Mouse (Mus musculus) midbrain, embryonic 14.5 days (tissue): ENCODE data around the gene Sh3glb2. TPM values are rescaled to one million over a fixed set of nuclear protein-coding genes. Genes with fewer than 3 reads are reported as not detected.

Experiments
- ATAC-seq: fragments of 200-750 bp; cut with Nextera tagmentation; 2 replicates; pipeline ENCODE4 v1.8.0; 2017; ENCODE audit warnings: moderate number of reproducible peaks, moderate library complexity; ENCODE audit not compliant: low FRiP score, low TSS enrichment
- DNase-seq: peaks from one replicate; pipeline ENCODE4 v3.0.0-alpha.2; 2015
- H3K27ac ChIP-seq: fragments of 300-500 bp; sonication (generic); replicated peaks from 2 replicates; pipeline ENCODE4 v1.5.1; 2014; ENCODE audit warnings: mild to moderate bottlenecking, low read depth, low read length, moderate library complexity
- H3K27me3 ChIP-seq: fragments of 300-500 bp; sonication (generic); 2 replicates; pipeline ENCODE4 v1.6.1; 2014; ENCODE audit warnings: low read length, control low read depth, mixed read lengths; ENCODE audit not compliant: control insufficient read depth, insufficient read depth
- H3K36me3 ChIP-seq: fragments of 300-500 bp; sonication (generic); 2 replicates; pipeline ENCODE4 v1.6.1; 2014; ENCODE audit warnings: low read length, control low read depth; ENCODE audit not compliant: control insufficient read depth, insufficient read depth
- H3K4me1 ChIP-seq: fragments of 300-500 bp; sonication (generic); 2 replicates; pipeline ENCODE4 v1.6.1; 2014; ENCODE audit warnings: mild to moderate bottlenecking, antibody characterized with exemption, low read length, control low read depth; ENCODE audit not compliant: control insufficient read depth, insufficient read depth
- H3K4me2 ChIP-seq: fragments of 300-500 bp; sonication (generic); 2 replicates; pipeline ENCODE4 v1.6.1; 2014; ENCODE audit warnings: mild to moderate bottlenecking, low read length, moderate library complexity
- H3K4me3 ChIP-seq: fragments of 300-500 bp; sonication (generic); replicated peaks from 2 replicates; pipeline ENCODE4 v1.5.1; 2014; ENCODE audit warnings: low read depth, low read length
- H3K9ac ChIP-seq: fragments of 300-500 bp; sonication (generic); replicated peaks from 2 replicates; pipeline ENCODE4 v1.6.1; 2014; ENCODE audit warnings: mild to moderate bottlenecking, low read length, moderate library complexity
- H3K9me3 ChIP-seq: fragments of 300-500 bp; sonication (generic); 2 replicates; pipeline ENCODE4 v1.6.1; 2016; ENCODE audit warnings: low read length, control low read depth, mixed read lengths; ENCODE audit not compliant: control insufficient read depth
- WGBS: fragments of 180-500 bp; shearing (Covaris S2); extraction: QIAGEN DNeasy Blood & Tissue Kit; methylation state at CpG from one replicate; pipeline ENCODE4 v1.1.7; 2014; 5-methylcytosine and 5-hydroxymethylcytosine counted together
- polyA plus RNA-seq: library from polyadenylated mRNA; unstranded; fragments of >200 nt; fragmentation: Nextera tagmentation; extraction: Ambion mirVana; gene quantifications from 2 replicates; pipeline ENCODE4 v1.2.1, GENCODE M21; 2014

The Sh3glb2 gene
- polyA plus RNA-seq, 1 experiment from 2014 or later: 129 TPM

DNA sequence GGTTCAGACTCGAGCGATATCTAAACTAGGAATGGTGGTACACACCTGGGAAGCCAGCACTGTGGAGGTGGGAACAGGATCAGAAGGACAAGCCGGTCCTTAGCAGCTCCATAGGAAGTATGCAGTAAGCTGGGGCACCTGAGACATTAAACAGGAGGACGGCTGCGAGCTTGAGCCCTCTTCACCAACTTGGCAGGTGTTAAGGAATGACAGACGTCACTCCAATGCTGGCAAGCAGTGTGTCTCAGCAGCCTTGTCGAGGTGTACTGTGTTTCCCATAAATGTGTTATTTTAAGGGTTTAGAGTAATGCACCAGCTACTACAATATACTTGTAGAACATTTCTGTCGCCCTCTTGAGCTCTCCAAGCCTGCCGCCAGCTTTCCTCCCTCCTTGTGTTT, 27.8 kb upstream of the Sh3glb2 start:
- WGBS: 88% methylated on average over 9 of the region's 9 CpGs
- no peak overlapping the region for H3K4me3 ChIP-seq
- H3K4me1 ChIP-seq: peaks cover 4% of the 10 kb centered on the region; the same call in 1 of the 2 replicates
- no peak overlapping the region for H3K9ac ChIP-seq
- H3K27me3 ChIP-seq: no peaks in the 10 kb centered on the region
- H3K4me2 ChIP-seq: no peak overlapping the region
- no peak for ATAC-seq
- H3K27ac ChIP-seq: no peak overlapping the region
- DNase-seq: no peak
- H3K9me3 ChIP-seq: no peaks in the 10 kb centered on the region
- peaks cover 38% of the 10 kb centered on the region for H3K36me3 ChIP-seq

DNA sequence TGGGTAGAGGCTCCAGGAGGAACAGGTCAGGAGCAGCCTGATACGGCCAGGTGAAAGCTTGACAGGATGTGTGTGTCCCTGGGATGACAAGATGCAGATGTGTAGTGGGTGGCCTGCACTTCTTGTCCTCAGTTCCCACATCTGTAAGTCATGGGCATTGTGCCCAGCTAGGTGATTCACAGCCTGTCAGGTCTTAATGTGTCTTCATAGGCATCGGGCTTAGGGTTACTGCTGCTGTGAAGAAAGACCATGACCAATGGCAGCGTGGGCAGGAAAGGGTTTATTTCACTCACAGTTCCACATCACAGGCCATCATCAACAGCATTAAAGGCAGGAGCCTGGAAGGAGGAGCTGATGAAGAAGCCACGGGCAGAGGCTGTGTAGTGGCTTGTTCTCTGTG, 26.5 kb upstream of the Sh3glb2 start:
- no peak overlapping the region for H3K9ac ChIP-seq
- ATAC-seq: no peak
- no peak overlapping the region for H3K4me2 ChIP-seq
- no peak overlapping the region for H3K4me3 ChIP-seq
- no peak overlapping the region for H3K27ac ChIP-seq
- 83% methylated on average over 4 of the region's 4 CpGs for whole genome bisulfite sequencing
- H3K27me3 ChIP-seq: no peaks in the 10 kb centered on the region
- no peaks in the 10 kb centered on the region for H3K9me3 ChIP-seq
- no peak for DNase-seq
- H3K4me1 ChIP-seq: no peaks in the 10 kb centered on the region
- peaks cover 51% of the 10 kb centered on the region for H3K36me3 ChIP-seq

DNA sequence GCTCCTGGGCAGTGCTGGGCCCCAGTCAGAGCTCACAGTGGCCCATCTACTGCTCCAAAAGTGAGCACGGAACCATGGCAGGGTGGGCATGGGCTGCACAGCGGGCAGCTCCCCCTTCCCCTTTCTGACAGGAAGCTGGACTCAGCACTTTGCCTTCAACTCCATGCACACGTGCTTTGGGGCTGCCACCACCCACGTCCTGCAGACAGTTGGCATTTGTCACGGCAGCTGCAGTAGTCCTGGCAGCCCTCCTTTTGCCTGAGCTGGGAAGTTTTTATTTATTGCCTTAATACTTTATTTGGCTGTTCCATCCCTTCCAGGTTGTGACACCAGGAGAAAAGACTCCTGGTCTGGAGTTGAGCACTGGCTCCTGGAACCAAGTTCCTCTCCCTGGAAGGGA, 25.7 kb upstream of the Sh3glb2 start:
- WGBS: 86% methylated on average over 5 of the region's 5 CpGs
- peaks cover 59% of the 10 kb centered on the region for H3K36me3 ChIP-seq
- no peak for DNase-seq
- H3K4me3 ChIP-seq: no peak overlapping the region
- no peak for ATAC-seq
- no peak overlapping the region for H3K27ac ChIP-seq
- H3K9me3 ChIP-seq: no peaks in the 10 kb centered on the region
- no peaks in the 10 kb centered on the region for H3K4me1 ChIP-seq
- no peak overlapping the region for H3K9ac ChIP-seq
- no peak overlapping the region for H3K4me2 ChIP-seq
- H3K27me3 ChIP-seq: no peaks in the 10 kb centered on the region

DNA sequence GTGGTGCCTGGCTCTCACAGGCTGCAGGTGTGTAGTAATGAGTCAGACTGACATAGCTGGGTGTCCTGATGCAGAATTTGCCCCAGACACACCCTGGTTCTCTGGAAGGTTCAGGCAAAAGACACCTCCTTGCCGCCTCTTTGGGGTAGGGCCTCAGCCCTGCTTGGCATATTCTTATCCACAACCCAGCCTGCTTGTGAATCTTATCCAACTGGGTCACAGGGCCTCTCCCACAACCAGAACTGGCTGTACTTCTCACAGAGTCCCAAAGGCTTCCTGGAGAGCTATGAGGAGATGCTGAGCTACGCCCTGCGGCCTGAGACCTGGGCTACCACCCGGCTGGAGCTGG, 22.2 kb upstream of the Sh3glb2 start:
- H3K9me3 ChIP-seq: no peaks in the 10 kb centered on the region
- peaks cover 90% of the 10 kb centered on the region for H3K36me3 ChIP-seq
- no peak overlapping the region for H3K4me3 ChIP-seq
- no peak overlapping the region for H3K4me2 ChIP-seq
- no peaks in the 10 kb centered on the region for H3K27me3 ChIP-seq
- no peaks in the 10 kb centered on the region for H3K4me1 ChIP-seq
- ATAC-seq (no peak), DNase-seq (no peak)
- 97% methylated on average over 4 of the region's 4 CpGs for WGBS
- no peak overlapping the region for H3K27ac ChIP-seq
- H3K9ac ChIP-seq: no peak overlapping the region

DNA sequence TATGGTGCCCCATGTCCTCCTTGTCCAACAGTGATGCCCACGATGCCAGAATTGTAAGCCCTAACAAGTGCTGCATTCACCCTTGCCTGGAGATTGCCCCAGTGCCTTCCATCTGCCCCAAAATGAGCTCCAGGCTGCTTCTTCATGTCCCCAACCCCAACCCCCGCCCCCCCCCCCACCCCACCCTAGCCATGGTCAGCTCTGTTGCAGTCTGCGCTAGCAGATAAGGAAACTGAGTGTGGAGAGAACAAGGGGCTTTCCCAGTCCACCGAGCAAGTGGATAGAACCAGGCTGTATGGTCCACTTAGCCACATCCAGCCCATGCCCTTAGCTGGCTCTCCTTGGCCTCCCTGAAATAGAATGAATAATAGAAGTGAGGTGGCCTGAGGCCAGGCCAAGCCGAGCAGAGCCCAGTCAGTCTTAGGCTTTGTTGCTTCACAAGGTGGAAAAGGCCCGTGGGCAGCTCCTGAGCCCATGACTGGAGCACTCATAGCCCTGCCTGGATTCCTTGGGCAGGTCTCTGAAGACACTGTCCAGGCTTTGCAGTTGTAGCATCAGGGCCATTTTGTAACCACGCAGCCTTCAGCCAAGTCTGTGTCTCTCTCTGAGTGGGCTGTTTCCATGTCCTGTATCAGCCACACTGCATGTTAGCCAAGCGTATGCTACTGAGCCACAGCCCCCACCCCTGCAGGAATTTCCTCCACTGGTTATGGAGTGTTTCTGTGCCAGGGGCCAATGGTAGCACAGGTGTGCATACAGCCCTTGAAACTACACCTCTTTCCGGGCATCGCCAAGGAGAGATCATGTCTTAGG, 21.6 kb upstream of the Sh3glb2 start:
- H3K4me2 ChIP-seq: no peak overlapping the region
- no peaks in the 10 kb centered on the region for H3K9me3 ChIP-seq
- H3K27ac ChIP-seq: no peak overlapping the region
- H3K9ac ChIP-seq: no peak overlapping the region
- ATAC-seq (no peak), DNase-seq (no peak)
- H3K27me3 ChIP-seq: no peaks in the 10 kb centered on the region
- H3K4me1 ChIP-seq: no peaks in the 10 kb centered on the region
- WGBS: 95% methylated on average over 10 of the region's 10 CpGs
- H3K4me3 ChIP-seq: no peak overlapping the region
- peaks cover 94% of the 10 kb centered on the region for H3K36me3 ChIP-seq

DNA sequence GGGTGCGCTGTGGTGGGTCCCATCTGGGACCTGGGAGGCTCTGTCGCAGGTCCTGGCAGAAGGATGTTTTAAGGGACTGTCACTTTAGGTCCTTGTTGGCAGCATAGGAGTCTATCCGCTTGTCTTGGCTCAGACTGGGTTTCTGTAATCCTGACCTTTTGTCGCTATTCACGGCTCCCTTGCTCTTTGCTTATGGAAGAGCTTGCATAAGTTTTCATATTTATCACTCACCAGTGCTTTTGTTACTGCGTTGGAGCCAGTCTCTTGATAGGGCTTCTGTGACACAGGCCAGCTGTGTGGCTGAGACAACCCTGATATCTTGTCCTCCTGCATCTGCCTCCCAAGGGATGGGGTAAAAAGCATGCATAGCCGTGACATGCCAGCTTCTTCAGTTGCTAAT, 20.2 kb upstream of the Sh3glb2 start:
- H3K4me2 ChIP-seq: no peak overlapping the region
- ATAC-seq (no peak), DNase-seq (no peak)
- no peaks in the 10 kb centered on the region for H3K9me3 ChIP-seq
- no peak overlapping the region for H3K9ac ChIP-seq
- no peaks in the 10 kb centered on the region for H3K27me3 ChIP-seq
- 93% methylated on average over 7 of the region's 7 CpGs for WGBS
- H3K36me3 ChIP-seq: peaks cover 89% of the 10 kb centered on the region
- no peaks in the 10 kb centered on the region for H3K4me1 ChIP-seq
- H3K4me3 ChIP-seq: no peak overlapping the region
- no peak overlapping the region for H3K27ac ChIP-seq

DNA sequence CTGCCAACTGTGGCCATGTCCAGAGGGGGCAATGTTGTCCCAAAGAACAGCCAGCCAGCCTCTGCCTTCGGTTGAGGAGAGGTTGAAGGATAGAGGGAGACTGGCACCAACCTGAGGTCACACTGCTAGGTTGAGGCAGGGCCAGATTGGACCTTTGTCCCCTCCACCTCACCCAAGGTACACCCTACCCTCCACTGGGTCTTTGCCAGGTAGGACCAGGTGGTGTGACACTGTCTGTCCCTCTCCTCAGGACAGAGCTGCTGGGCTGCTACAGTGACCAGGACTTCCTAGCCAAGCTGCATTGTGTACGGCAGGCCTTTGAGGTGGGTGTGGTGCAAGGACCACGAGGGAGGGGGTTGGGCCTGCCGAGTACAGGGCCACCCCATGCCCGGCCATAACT, 18.6 kb upstream of the Sh3glb2 start:
- DNase-seq (no peak), ATAC-seq (no peak)
- Histone ChIP-seq H3K27me3 (no peaks in the 10 kb centered on the region), H3K4me3 (no peak overlapping the region), H3K36me3 (peaks cover 86% of the 10 kb centered on the region), H3K4me2 (no peak overlapping the region), H3K27ac (no peak overlapping the region), H3K9me3 (no peaks in the 10 kb centered on the region), H3K4me1 (no peaks in the 10 kb centered on the region), H3K9ac (no peak overlapping the region)
- 96% methylated on average over 5 of the region's 5 CpGs for WGBS

DNA sequence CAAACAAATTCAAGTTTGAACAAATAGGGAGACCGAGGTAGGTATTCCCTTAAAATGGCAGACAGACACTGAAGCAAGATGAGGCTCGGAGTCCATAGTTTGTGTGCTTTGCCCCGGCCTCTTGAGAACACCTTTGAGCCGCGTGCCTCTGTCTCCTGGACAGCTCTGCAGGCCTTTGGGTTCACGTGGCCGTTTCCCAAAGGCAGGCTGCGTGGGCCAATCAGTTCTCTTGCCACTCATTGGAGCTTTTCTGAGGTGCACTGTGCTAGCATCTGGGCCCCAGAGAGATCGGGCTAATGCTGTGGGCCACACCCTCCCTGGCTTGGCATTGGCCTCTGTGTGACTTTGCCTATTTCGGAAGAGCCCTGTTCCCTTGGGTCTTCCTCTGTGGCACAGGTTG, 16.8 kb upstream of the Sh3glb2 start:
- H3K9ac ChIP-seq: no peak overlapping the region
- no peak overlapping the region for H3K27ac ChIP-seq
- no peak for DNase-seq
- no peaks in the 10 kb centered on the region for H3K4me1 ChIP-seq
- no peak overlapping the region for H3K4me3 ChIP-seq
- H3K27me3 ChIP-seq: no peaks in the 10 kb centered on the region
- 93% methylated on average over 10 of the region's 10 CpGs for WGBS
- no peak overlapping the region for H3K4me2 ChIP-seq
- peaks cover 88% of the 10 kb centered on the region for H3K36me3 ChIP-seq
- H3K9me3 ChIP-seq: no peaks in the 10 kb centered on the region
- no peak for ATAC-seq

DNA sequence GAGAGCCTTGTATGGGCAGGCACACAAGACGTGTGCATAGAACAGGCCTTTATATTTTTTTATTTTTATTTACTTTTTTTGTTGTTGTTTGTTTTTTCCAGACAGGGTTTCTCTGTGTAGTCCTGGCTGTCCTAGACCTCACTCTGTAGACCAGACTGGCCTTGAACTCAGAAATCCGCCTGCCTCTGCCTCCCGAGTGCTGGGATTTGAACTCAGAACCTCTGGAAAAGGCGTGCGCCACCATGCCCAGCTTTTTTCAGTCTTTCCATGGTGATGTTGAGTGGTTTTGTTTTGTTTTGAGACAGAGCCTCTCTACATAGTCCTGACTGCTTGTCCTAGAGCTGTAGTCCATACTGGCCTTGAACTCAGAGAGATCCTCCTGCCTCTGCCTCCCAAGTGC, 13.6 kb upstream of the Sh3glb2 start:
- Histone ChIP-seq H3K4me3 (no peak overlapping the region), H3K27me3 (no peaks in the 10 kb centered on the region), H3K9me3 (no peaks in the 10 kb centered on the region), H3K4me2 (no peak overlapping the region), H3K27ac (no peak overlapping the region), H3K4me1 (no peaks in the 10 kb centered on the region), H3K9ac (no peak overlapping the region), H3K36me3 (peaks cover 90% of the 10 kb centered on the region)
- no peak for DNase-seq
- no peak for ATAC-seq
- 98% methylated on average over 5 of the region's 5 CpGs for WGBS
